Mouse (Mus musculus) myocyte (in vitro differentiated cells): ENCODE measurements at regions not wholly inside any gene's neighbourhood (a gene's known extent, or its start where the extent isn't known, plus 50 kb on each side); places are given as distances from the start of the nearest gene placed in this dataset.

ENCODE experiments used
- H3K27me3 ChIP-seq: one replicate; pipeline ENCODE4 v1.6.1; 2011; ENCODE audit not compliant: control insufficient read depth, insufficient read depth, insufficient read length
- H3K36me3 ChIP-seq: one replicate; pipeline ENCODE4 v1.6.1; 2011; ENCODE audit not compliant: control insufficient read depth, insufficient read depth
- H3K4me2 ChIP-seq: one replicate; pipeline ENCODE4 v1.6.1; 2011; ENCODE audit warnings: low read depth, control low read depth
- H3K4me3 ChIP-seq: one replicate; pipeline ENCODE4 v1.5.1; 2011; ENCODE audit warnings: mild to moderate bottlenecking, control low read depth, moderate library complexity
- H3K79me2 ChIP-seq: one replicate; pipeline ENCODE4 v1.6.1; 2011; ENCODE audit not compliant: control insufficient read depth, insufficient read depth
- H3ac ChIP-seq: one replicate; pipeline ENCODE4 v1.6.1; 2011; ENCODE audit not compliant: control insufficient read depth, insufficient read length
- CEBPB ChIP-seq: IDR thresholded peaks from 2 replicates; pipeline ENCODE4 v1.6.1; 2011; ENCODE audit warnings: mild to moderate bottlenecking, moderate library complexity; ENCODE audit not compliant: poor library complexity, insufficient read depth, severe bottlenecking
- E2F4 ChIP-seq: IDR thresholded peaks from one replicate; pipeline ENCODE4 v1.6.1; 2011; ENCODE audit warnings: mild to moderate bottlenecking, control low read depth, moderate library complexity; ENCODE audit not compliant: insufficient read depth
- MAX ChIP-seq: IDR thresholded peaks from one replicate; pipeline ENCODE4 v1.6.1; 2011; ENCODE audit warnings: low read depth, mild to moderate bottlenecking, control low read depth
- MYOD1 ChIP-seq, 3 experiments: IDR thresholded peaks; one replicate each; pipeline ENCODE4 v1.6.1; 2011; ENCODE audit warnings: control low read depth in 2 of 3, low read depth in 2 of 3, mild to moderate bottlenecking in 2 of 3, moderate library complexity in 1 of 3; ENCODE audit not compliant: insufficient read length in 2 of 3, control insufficient read depth in 1 of 3
- MYOG ChIP-seq, 3 experiments: IDR thresholded peaks; one replicate each; pipeline ENCODE4 v1.6.1; 2011; ENCODE audit warnings: control low read depth in 2 of 3, low read depth in 2 of 3, mild to moderate bottlenecking in 2 of 3; ENCODE audit not compliant: insufficient read length in 2 of 3, control insufficient read depth in 1 of 3, insufficient read depth in 1 of 3
- POLR2A ChIP-seq: IDR thresholded peaks from one replicate; pipeline ENCODE4 v1.6.1; 2011; ENCODE audit warnings: low read depth, mild to moderate bottlenecking, control low read depth, moderate library complexity; ENCODE audit not compliant: insufficient read length
- POLR2AphosphoS2 ChIP-seq: IDR thresholded peaks from one replicate; pipeline ENCODE4 v1.6.1; 2011; ENCODE audit warnings: low read depth, control low read depth; ENCODE audit not compliant: insufficient read length
- REST ChIP-seq: IDR thresholded peaks from one replicate; pipeline ENCODE4 v1.6.1; 2011; ENCODE audit warnings: mild to moderate bottlenecking, control low read depth, moderate library complexity; ENCODE audit not compliant: insufficient read depth, insufficient read length
- SRF ChIP-seq: IDR thresholded peaks from one replicate; pipeline ENCODE4 v1.6.1; 2011; ENCODE audit warnings: low read depth; ENCODE audit not compliant: control insufficient read depth, insufficient read length
- TCF12 ChIP-seq: IDR thresholded peaks from one replicate; pipeline ENCODE4 v1.6.1; 2011; ENCODE audit warnings: mild to moderate bottlenecking, control low read depth; ENCODE audit not compliant: poor library complexity, insufficient read depth, severe bottlenecking
- TCF3 ChIP-seq: IDR thresholded peaks from one replicate; pipeline ENCODE4 v1.6.1; 2011; ENCODE audit warnings: low read depth, control low read depth; ENCODE audit not compliant: insufficient read length
- USF1 ChIP-seq: IDR thresholded peaks from one replicate; pipeline ENCODE4 v1.6.1; 2011; ENCODE audit warnings: low read depth, mild to moderate bottlenecking, control low read depth, moderate library complexity

- Histone ChIP-seq H3K4me3 (no peak overlapping the region), H3K27me3 (no peaks in the 10 kb centered on the region), H3ac (no peak overlapping the region), H3K36me3 (no peaks in the 10 kb centered on the region), H3K4me2 (no peak overlapping the region), H3K79me2 (no peaks in the 10 kb centered on the region)
- TF ChIP-seq POLR2A (no peak), MAX (no peak), MYOG (IDR thresholded peaks at IDR 0.05; ENCODE audit: control insufficient read depth in 1 of 3, insufficient read depth in 1 of 3, insufficient read length in 2 of 3, low read depth in 2 of 3) (no peak), SRF (no peak), CEBPB (no peak), MYOD1 (IDR thresholded peaks at IDR 0.05; ENCODE audit: control insufficient read depth in 1 of 3, insufficient read length in 2 of 3, low read depth in 2 of 3) (no peak)
Observed at GRCm38 (mm10) chr11:117596201-117596600, 57.9 kb upstream of the Tnrc6c start.

GRCm38 (mm10) chr11:117597754-117598153, 56.3 kb upstream of the Tnrc6c start:
- Histone ChIP-seq H3K4me2 (no peak overlapping the region), H3K4me3 (no peak overlapping the region), H3ac (no peak overlapping the region), H3K27me3 (no peaks in the 10 kb centered on the region), H3K36me3 (no peaks in the 10 kb centered on the region), H3K79me2 (no peaks in the 10 kb centered on the region)
- TF ChIP-seq POLR2AphosphoS2 (no peak), MAX (no peak), MYOG (IDR thresholded peaks at IDR 0.05; ENCODE audit: control insufficient read depth in 1 of 3, insufficient read depth in 1 of 3, insufficient read length in 2 of 3, low read depth in 2 of 3) (no peak), E2F4 (no peak), USF1 (no peak), REST (no peak), MYOD1 (IDR thresholded peaks at IDR 0.05; ENCODE audit: control insufficient read depth in 1 of 3, insufficient read length in 2 of 3, low read depth in 2 of 3) (no peak), SRF (no peak), TCF12 (no peak), POLR2A (no peak), TCF3 (no peak), CEBPB (no peak)

- H3K4me3 ChIP-seq: peak overlapping the region; percentile 23
Observed at GRCm38 (mm10) chr11:117598170-117598583, 55.9 kb upstream of the Tnrc6c start.

GRCm38 (mm10) chr11:117598610-117599009, 55.5 kb upstream of the Tnrc6c start:
- no peaks in the 10 kb centered on the region for H3K27me3 ChIP-seq
- peak overlapping the region; percentile 23 for H3K4me3 ChIP-seq
- H3K36me3 ChIP-seq: no peaks in the 10 kb centered on the region
- TF ChIP-seq MYOG (IDR thresholded peaks at IDR 0.05; ENCODE audit: control insufficient read depth in 1 of 3, insufficient read depth in 1 of 3, insufficient read length in 2 of 3, low read depth in 2 of 3): no peak
- TF ChIP-seq USF1: peak; percentile 67
- TF ChIP-seq SRF: no peak
- no peak for TF ChIP-seq POLR2AphosphoS2
- TF ChIP-seq E2F4: no peak
- TF ChIP-seq MAX: no peak
- no peaks in the 10 kb centered on the region for H3K79me2 ChIP-seq
- H3K4me2 ChIP-seq: peak overlapping the region; percentile 92
- H3ac ChIP-seq: no peak overlapping the region

More at GRCm38 (mm10) chr11:117598170-117598583, 55.9 kb upstream of the Tnrc6c start:
- Histone ChIP-seq H3ac (no peak overlapping the region), H3K27me3 (no peaks in the 10 kb centered on the region), H3K36me3 (no peaks in the 10 kb centered on the region), H3K4me2 (peak overlapping the region; percentile 92), H3K79me2 (no peaks in the 10 kb centered on the region)
- TF ChIP-seq E2F4: no peak
- no peak for TF ChIP-seq CEBPB
- TF ChIP-seq POLR2AphosphoS2: no peak
- TF ChIP-seq MAX: no peak
- TF ChIP-seq POLR2A: no peak
- TF ChIP-seq USF1: no peak
- TF ChIP-seq TCF3: no peak
- no peak for TF ChIP-seq TCF12
- no peak for TF ChIP-seq REST
- no peak for TF ChIP-seq MYOD1 (IDR thresholded peaks at IDR 0.05; ENCODE audit: control insufficient read depth in 1 of 3, insufficient read length in 2 of 3, low read depth in 2 of 3)
- TF ChIP-seq MYOG (IDR thresholded peaks at IDR 0.05; ENCODE audit: control insufficient read depth in 1 of 3, insufficient read depth in 1 of 3, insufficient read length in 2 of 3, low read depth in 2 of 3): no peak
- TF ChIP-seq SRF: no peak

- Histone ChIP-seq H3K36me3 (no peaks in the 10 kb centered on the region), H3K79me2 (no peaks in the 10 kb centered on the region), H3K27me3 (no peaks in the 10 kb centered on the region), H3ac (no peak overlapping the region), H3K4me3 (peak overlapping the region; percentile 23), H3K4me2 (peak overlapping the region; percentile 92)
- TF ChIP-seq POLR2AphosphoS2 (no peak), POLR2A (no peak), MYOD1 (IDR thresholded peaks at IDR 0.05; ENCODE audit: control insufficient read depth in 1 of 3, insufficient read length in 2 of 3, low read depth in 2 of 3) (no peak), SRF (no peak), REST (no peak), TCF3 (no peak), CEBPB (no peak)
Observed at GRCm38 (mm10) chr11:117599049-117599787, 54.9 kb upstream of the Tnrc6c start.
